Mouse (Mus musculus): ENCODE data around the gene Wdr19.

Gene Wdr19

GRCm38 (mm10) chr5:65199346-65200128, at the start of gene Wdr19:
Gene Wdr19 (plus strand): TSS chr5:65199696.
- DNase-seq: peak; percentile 100

GRCm38 (mm10) chr5:65149706-65150105, 49.8 kb upstream of the Wdr19 start:
- no peak for DNase-seq

- DNase-seq: no peak
Measured at GRCm38 (mm10) chr5:65150376-65150955, 49.0 kb upstream of the Wdr19 start.

- no peak for DNase-seq
Measured at GRCm38 (mm10) chr5:65151276-65151675, 48.2 kb upstream of the Wdr19 start.

- DNase-seq: no peak
Measured at GRCm38 (mm10) chr5:65151767-65152166, 47.7 kb upstream of the Wdr19 start.

- no peak for DNase-seq
Measured at GRCm38 (mm10) chr5:65154287-65154686, 45.2 kb upstream of the Wdr19 start.

GRCm38 (mm10) chr5:65156853-65157252, 42.6 kb upstream of the Wdr19 start:
- no peak for DNase-seq

GRCm38 (mm10) chr5:65157412-65158381, 41.8 kb upstream of the Wdr19 start:
- no peak for DNase-seq

- no peak for DNase-seq
Measured at GRCm38 (mm10) chr5:65158696-65159305, 40.7 kb upstream of the Wdr19 start.

- DNase-seq: no peak
Measured at GRCm38 (mm10) chr5:65163001-65163400, 36.5 kb upstream of the Wdr19 start.

- DNase-seq: no peak
Measured at GRCm38 (mm10) chr5:65163489-65164092, 35.9 kb upstream of the Wdr19 start.

- no peak for DNase-seq
Measured at GRCm38 (mm10) chr5:65170206-65170605, 29.3 kb upstream of the Wdr19 start.

GRCm38 (mm10) chr5:65175035-65175917, 24.2 kb upstream of the Wdr19 start:
- peak; percentile 71 for DNase-seq

GRCm38 (mm10) chr5:65175918-65176484, 23.5 kb upstream of the Wdr19 start:
- DNase-seq: peak; percentile 28

GRCm38 (mm10) chr5:65177026-65177514, 22.4 kb upstream of the Wdr19 start:
- peak; percentile 25 for DNase-seq

GRCm38 (mm10) chr5:65178477-65178876, 21.0 kb upstream of the Wdr19 start:
- no peak for DNase-seq

- DNase-seq: no peak
Measured at GRCm38 (mm10) chr5:65181160-65181793, 18.2 kb upstream of the Wdr19 start.

GRCm38 (mm10) chr5:65181794-65182169, 17.7 kb upstream of the Wdr19 start:
- DNase-seq: no peak

GRCm38 (mm10) chr5:65182268-65182667, 17.2 kb upstream of the Wdr19 start:
- DNase-seq: no peak

GRCm38 (mm10) chr5:65191601-65192000, 7.9 kb upstream of the Wdr19 start:
- peak; percentile 24 for DNase-seq
